10 mouse cellular contexts compared by ENCODE assay signal in genomic region chr12:118660384-118661213, GRCm38 (mm10).
A peak's percentile ranks its signal among the peaks of the same experiment; 100 is the strongest.
DNase-seq lines count a peak whose midpoint lies in the region; ATAC-seq and TF ChIP-seq lines count a peak whose summit lies in the region.
"Had no signal": no experiment of that assay in that cellular context is flagged by ENCODE, and none has a peak within 500 bp of the region (broad histone marks: within the 10 kb centered on the region; RNA-seq: fewer than 3 reads in every experiment).

No protein-coding gene starts in this region.

- no peak for ATAC-seq in heart, postnatal 0 days (ENCODE audit: insufficient read depth, low read depth)
- ATAC-seq in forebrain, embryonic 16.5 days = peak; percentile 45
- ATAC-seq in midbrain, embryonic 13.5 days = 0 out of 2 replicates have a peak, but pooled peaks have one; percentile 51
- no peak for ATAC-seq in liver, embryonic 11.5 days (replicated peaks; ENCODE audit: low FRiP score)

- no peak for TF ChIP-seq CTCF in heart, postnatal 0 days (IDR thresholded peaks at IDR 0.05; ENCODE audit: low read depth)

- H3K36me3 ChIP-seq in heart, postnatal 0 days (replicated peaks; ENCODE audit: control insufficient read depth, insufficient read depth, low read length) = no peaks in the 10 kb centered on the region
- H3K36me3 ChIP-seq in embryonic facial prominence, embryonic 10.5 days (replicated peaks) = no peaks in the 10 kb centered on the region
- H3K36me3 ChIP-seq in forebrain, embryonic 16.5 days (ENCODE audit: control insufficient read depth, insufficient read depth) = no peaks in the 10 kb centered on the region
- no peaks in the 10 kb centered on the region for H3K36me3 ChIP-seq in midbrain, embryonic 13.5 days
- H3K36me3 ChIP-seq in liver, embryonic 11.5 days (ENCODE audit: control insufficient read depth, insufficient read depth, low read length) = no peaks in the 10 kb centered on the region
- H3K36me3 ChIP-seq: stomach, embryonic 15.5 days had no signal

- no peak for TF ChIP-seq EP300 in heart, postnatal 0 days (IDR thresholded peaks at IDR 0.05; ENCODE audit: low read depth)

- WGBS in heart, postnatal 0 days = 21% methylated on average over 12 of the region's 12 CpGs
- WGBS in embryonic facial prominence, embryonic 10.5 days = 4% methylated on average over 12 of the region's 12 CpGs
- WGBS in forebrain, embryonic 16.5 days = 2% methylated on average over 12 of the region's 12 CpGs
- WGBS in midbrain, embryonic 13.5 days = under 1% methylated on average over 12 of the region's 12 CpGs
- 16% methylated on average over 12 of the region's 12 CpGs for WGBS in liver, embryonic 11.5 days

- no peaks in the 10 kb centered on the region for H3K27me3 ChIP-seq in heart, postnatal 0 days (ENCODE audit: control insufficient read depth, insufficient read depth, low read length)
- H3K27me3 ChIP-seq in embryonic facial prominence, embryonic 10.5 days (replicated peaks; ENCODE audit: low read depth, poor library complexity, severe bottlenecking) = peaks cover 80% of the 10 kb centered on the region
- peaks cover 27% of the 10 kb centered on the region for H3K27me3 ChIP-seq in forebrain, embryonic 16.5 days (replicated peaks; ENCODE audit: control insufficient read depth, insufficient read depth, low read length)
- peaks cover 85% of the 10 kb centered on the region for H3K27me3 ChIP-seq in midbrain, embryonic 13.5 days
- no peaks in the 10 kb centered on the region; the same call in none of the 2 replicates for H3K27me3 ChIP-seq in liver, embryonic 11.5 days (replicated peaks; ENCODE audit: control insufficient read depth, insufficient read depth, low read length)
- H3K27me3 ChIP-seq: stomach, embryonic 15.5 days had no signal

- no peaks in the 10 kb centered on the region for H3K9me3 ChIP-seq in heart, postnatal 0 days (replicated peaks; ENCODE audit: control insufficient read depth, low read length)
- H3K9me3 ChIP-seq in embryonic facial prominence, embryonic 10.5 days = no peaks in the 10 kb centered on the region
- H3K9me3 ChIP-seq in forebrain, embryonic 16.5 days (ENCODE audit: control insufficient read depth, low read length) = no peaks in the 10 kb centered on the region
- no peaks in the 10 kb centered on the region for H3K9me3 ChIP-seq in midbrain, embryonic 13.5 days
- H3K9me3 ChIP-seq in liver, embryonic 11.5 days (ENCODE audit: control insufficient read depth, low read length) = no peaks in the 10 kb centered on the region
- H3K9me3 ChIP-seq: stomach, embryonic 15.5 days had no signal

- no peaks in the 10 kb centered on the region for H3K4me1 ChIP-seq in heart, postnatal 0 days (ENCODE audit: control insufficient read depth, insufficient read depth)
- peaks cover 23% of the 10 kb centered on the region for H3K4me1 ChIP-seq in embryonic facial prominence, embryonic 10.5 days
- peaks cover 21% of the 10 kb centered on the region for H3K4me1 ChIP-seq in forebrain, embryonic 16.5 days (replicated peaks; ENCODE audit: control insufficient read depth, insufficient read depth, low read length)
- peaks cover 30% of the 10 kb centered on the region for H3K4me1 ChIP-seq in midbrain, embryonic 13.5 days (replicated peaks)
- H3K4me1 ChIP-seq in liver, embryonic 11.5 days (replicated peaks; ENCODE audit: control insufficient read depth, insufficient read depth, low read length) = no peaks in the 10 kb centered on the region
- H3K4me1 ChIP-seq: stomach, embryonic 15.5 days had no signal

- H3K4me2 ChIP-seq in heart, postnatal 0 days (ENCODE audit: low read depth, low read length) = peak overlapping the region; percentile 39; the same call in 1 of the 2 replicates
- H3K4me2 ChIP-seq in forebrain, embryonic 16.5 days (ENCODE audit: low read length) = peak overlapping the region; percentile 5
- peak overlapping the region; percentile 30 for H3K4me2 ChIP-seq in midbrain, embryonic 13.5 days (replicated peaks)
- no peak overlapping the region for H3K4me2 ChIP-seq in liver, embryonic 11.5 days
- H3K4me2 ChIP-seq: stomach, embryonic 15.5 days had no signal

- no peak for DNase-seq in heart, postnatal 0 days (ENCODE audit: low spot score)
- no peak for DNase-seq in heart, adult 8-10 months (ENCODE audit: low spot score)
- DNase-seq in embryonic facial prominence, embryonic 10.5 days (ENCODE audit: low spot score) = peak; percentile 18
- no peak for DNase-seq in liver, embryonic 11.5 days (ENCODE audit: low spot score)
- DNase-seq in cerebellum, adult 9-10 months = no peak
- DNase-seq in adrenal gland, postnatal 25 days = no peak
- DNase-seq: right cerebral cortex, postnatal 25 days had no signal

- H3K9ac ChIP-seq in heart, postnatal 0 days (replicated peaks; ENCODE audit: low read depth, low read length) = no peak overlapping the region
- H3K9ac ChIP-seq in forebrain, embryonic 16.5 days (replicated peaks; ENCODE audit: low read depth, low read length) = no peak overlapping the region
- H3K9ac ChIP-seq in midbrain, embryonic 13.5 days (replicated peaks) = no peak overlapping the region
- H3K9ac ChIP-seq in liver, embryonic 11.5 days (ENCODE audit: low read depth, low read length) = no peak overlapping the region
- H3K9ac ChIP-seq: stomach, embryonic 15.5 days had no signal

- H3K27ac ChIP-seq in heart, postnatal 0 days (ENCODE audit: low read depth) = no peak overlapping the region
- no peak overlapping the region for H3K27ac ChIP-seq in embryonic facial prominence, embryonic 10.5 days (replicated peaks)
- no peak overlapping the region for H3K27ac ChIP-seq in forebrain, embryonic 16.5 days (ENCODE audit: low read length)
- H3K27ac ChIP-seq in midbrain, embryonic 13.5 days = no peak overlapping the region
- no peak overlapping the region for H3K27ac ChIP-seq in liver, embryonic 11.5 days (ENCODE audit: low read depth, low read length)
- H3K27ac ChIP-seq: stomach, embryonic 15.5 days had no signal

- 0 out of 2 replicates have a peak overlapping the region, but pooled peaks have one; percentile 5 for H3K4me3 ChIP-seq in heart, postnatal 0 days (ENCODE audit: low read depth, low read length)
- peak overlapping the region; percentile 34 for H3K4me3 ChIP-seq in embryonic facial prominence, embryonic 10.5 days
- H3K4me3 ChIP-seq in forebrain, embryonic 16.5 days (replicated peaks; ENCODE audit: low read length) = no peak overlapping the region
- H3K4me3 ChIP-seq in midbrain, embryonic 13.5 days (replicated peaks) = no peak overlapping the region
- no peak overlapping the region for H3K4me3 ChIP-seq in liver, embryonic 11.5 days (ENCODE audit: low read depth, low read length)
- H3K4me3 ChIP-seq: stomach, embryonic 15.5 days had no signal

Comparison
In these comparisons a context has a peak if more than half of its experiments do, and no peak if none do; other contexts are left out.
1. ATAC-seq: peak in forebrain, embryonic 16.5 days (single experiment) and midbrain, embryonic 13.5 days (single experiment); none in heart, postnatal 0 days (single experiment) and liver, embryonic 11.5 days (single experiment).
2. H3K4me3 ChIP-seq: peak in heart, postnatal 0 days (single experiment) and embryonic facial prominence, embryonic 10.5 days (single experiment); none in forebrain, embryonic 16.5 days (single experiment), midbrain, embryonic 13.5 days (single experiment) and liver, embryonic 11.5 days (single experiment).